Mouse (Mus musculus) kidney, adult 11 months (tissue): ENCODE measurements around the gene Lactb.
A peak's percentile ranks its signal among the peaks of the same experiment; 100 is the strongest.

Source experiments
- DNase-seq: peaks from one replicate; pipeline ENCODE4 v3.0.0; 2022

The Lactb gene

GRCm38 (mm10) chr9:66977982-66978381 lies 2.7 kb upstream of the Lactb start:
- no peak for DNase-seq

GRCm38 (mm10) chr9:66977121-66977520 lies 1.8 kb upstream of the Lactb start:
- DNase-seq = no peak

GRCm38 (mm10) chr9:66974721-66975225 lies 511 bp downstream of the Lactb start:
- DNase-seq = peak; percentile 89

DNA sequence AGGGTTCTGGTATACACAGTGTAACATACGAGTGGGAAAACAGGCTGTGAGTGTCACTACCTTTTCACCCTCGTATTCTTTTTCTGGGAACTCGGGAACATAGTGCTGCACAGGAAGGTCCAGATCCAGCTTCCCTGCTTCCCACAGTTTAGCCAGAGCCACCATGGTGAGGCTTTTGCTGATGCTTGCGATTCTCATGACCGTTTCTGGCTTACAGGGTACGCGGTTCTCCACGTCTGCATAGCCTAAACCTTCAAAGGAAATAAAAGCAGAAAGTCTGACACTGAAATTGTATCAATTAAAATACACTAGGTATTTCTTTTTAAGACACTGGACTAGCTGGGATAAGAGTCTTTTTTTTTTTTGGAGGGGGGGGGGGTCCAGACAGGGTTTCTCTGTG lies 4.2 kb downstream of the Lactb start:
- no peak for DNase-seq

DNA sequence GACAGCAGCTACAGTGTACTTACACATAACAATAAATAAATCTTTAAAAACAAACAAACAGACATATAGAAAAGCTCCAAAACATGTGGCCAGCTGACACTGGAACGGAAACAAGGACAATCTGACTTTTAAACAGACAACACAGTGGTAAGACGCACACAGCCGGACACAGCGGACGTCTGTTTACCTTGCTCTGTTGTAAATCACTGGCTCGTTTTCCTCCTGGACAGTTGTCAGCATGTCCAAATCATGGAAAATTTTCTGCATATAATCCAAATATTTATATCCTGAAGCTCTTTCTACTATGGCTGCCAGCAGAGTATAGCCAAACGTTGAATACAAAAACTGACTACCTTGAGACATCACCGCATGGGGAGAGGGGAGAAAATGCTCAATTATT lies 7.8 kb downstream of the Lactb start:
- DNase-seq = no peak

- DNase-seq = no peak
Measured at GRCm38 (mm10) chr9:66961478-66961877, 13.8 kb downstream of the Lactb start.

DNA sequence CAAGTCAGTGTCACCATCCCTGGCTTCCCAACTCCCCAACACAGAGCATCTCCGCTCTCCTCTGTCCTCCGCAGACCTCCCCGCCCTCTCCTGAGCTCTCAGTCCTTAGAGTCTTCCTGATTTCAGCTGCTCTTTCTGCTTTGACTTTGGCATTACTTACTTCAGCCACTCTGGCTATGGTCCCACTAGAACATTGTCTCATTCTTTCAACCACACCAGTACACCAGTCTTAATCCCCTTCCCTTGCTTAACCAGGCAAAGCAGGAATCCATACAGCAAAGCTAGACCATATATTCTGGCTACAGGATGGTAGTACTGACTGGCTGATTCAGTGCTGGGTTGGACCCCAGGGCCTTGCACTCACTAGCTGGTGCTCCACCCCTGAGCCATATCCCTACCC lies 17.8 kb downstream of the Lactb start:
- no peak for DNase-seq

DNA sequence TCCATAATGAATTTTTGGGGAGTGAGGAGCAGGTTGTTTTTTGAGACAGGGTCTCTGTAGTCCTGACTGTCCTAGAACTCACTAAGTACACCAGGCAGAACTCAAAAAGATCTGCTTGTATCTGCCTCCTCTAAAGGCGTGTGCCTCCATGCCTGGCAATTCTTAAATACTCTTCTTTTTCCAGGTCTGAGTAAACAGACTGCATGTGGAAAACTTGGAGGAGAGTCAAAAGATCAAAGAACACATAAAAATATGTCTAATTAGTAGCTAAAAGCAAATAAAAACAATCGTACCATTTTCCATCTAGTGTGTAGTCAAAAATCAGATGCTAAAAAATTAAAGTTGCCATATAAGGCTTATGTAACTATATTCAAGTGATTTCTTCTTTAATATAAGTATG lies 22.4 kb downstream of the Lactb start:
- no peak for DNase-seq

DNA sequence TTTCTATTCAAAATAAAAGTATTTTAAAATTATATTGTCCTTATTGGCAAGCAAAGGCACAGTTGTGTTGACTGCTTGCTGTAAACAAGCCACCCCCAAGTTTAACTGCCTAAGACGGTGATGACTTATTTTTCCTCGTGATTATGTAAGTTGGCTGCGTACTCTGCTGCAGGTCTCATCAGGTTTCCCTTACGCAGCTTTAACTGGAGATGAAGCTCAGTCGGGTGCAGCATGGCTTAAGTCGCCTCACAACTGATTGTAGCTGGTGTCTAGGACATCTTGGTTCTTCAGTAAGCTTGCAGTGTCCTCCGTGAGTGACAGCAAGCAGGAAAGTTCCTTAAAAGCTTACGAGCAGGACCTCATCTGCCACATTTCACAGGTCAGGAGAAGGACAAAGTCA lies 23.0 kb downstream of the Lactb start:
- DNase-seq = no peak

DNA sequence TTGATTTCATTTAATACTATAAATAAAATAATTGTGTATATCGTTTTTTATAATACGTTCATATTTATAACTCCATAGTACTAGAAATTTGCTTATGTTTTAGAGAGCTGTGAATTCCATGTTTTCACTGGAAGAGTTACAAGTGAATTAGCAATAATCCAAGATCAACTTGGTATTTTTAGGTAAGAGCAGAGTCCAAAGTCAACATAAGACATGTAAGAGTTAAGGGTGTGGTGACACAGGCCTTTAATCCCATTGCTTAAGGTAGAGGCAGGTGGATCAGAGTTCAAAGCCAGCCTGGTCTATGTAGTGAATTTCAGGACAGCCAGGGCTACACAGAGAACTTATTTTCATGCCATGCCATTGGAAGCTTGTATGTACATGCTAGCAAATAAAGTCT lies 26.7 kb downstream of the Lactb start:
- no peak for DNase-seq

- DNase-seq = peak; percentile 95
Measured at GRCm38 (mm10) chr9:66945647-66946641, 29.3 kb downstream of the Lactb start, which contains the start of gene Rps27l. Gene Rps27l (plus strand): TSS chr9:66946086.

GRCm38 (mm10) chr9:66945161-66945560 lies 30.1 kb downstream of the Lactb start:
- DNase-seq = no peak

- DNase-seq = no peak
Measured at GRCm38 (mm10) chr9:66938836-66939235, 36.4 kb downstream of the Lactb start.

- no peak for DNase-seq
Measured at GRCm38 (mm10) chr9:66937507-66937906, 37.8 kb downstream of the Lactb start.

DNA sequence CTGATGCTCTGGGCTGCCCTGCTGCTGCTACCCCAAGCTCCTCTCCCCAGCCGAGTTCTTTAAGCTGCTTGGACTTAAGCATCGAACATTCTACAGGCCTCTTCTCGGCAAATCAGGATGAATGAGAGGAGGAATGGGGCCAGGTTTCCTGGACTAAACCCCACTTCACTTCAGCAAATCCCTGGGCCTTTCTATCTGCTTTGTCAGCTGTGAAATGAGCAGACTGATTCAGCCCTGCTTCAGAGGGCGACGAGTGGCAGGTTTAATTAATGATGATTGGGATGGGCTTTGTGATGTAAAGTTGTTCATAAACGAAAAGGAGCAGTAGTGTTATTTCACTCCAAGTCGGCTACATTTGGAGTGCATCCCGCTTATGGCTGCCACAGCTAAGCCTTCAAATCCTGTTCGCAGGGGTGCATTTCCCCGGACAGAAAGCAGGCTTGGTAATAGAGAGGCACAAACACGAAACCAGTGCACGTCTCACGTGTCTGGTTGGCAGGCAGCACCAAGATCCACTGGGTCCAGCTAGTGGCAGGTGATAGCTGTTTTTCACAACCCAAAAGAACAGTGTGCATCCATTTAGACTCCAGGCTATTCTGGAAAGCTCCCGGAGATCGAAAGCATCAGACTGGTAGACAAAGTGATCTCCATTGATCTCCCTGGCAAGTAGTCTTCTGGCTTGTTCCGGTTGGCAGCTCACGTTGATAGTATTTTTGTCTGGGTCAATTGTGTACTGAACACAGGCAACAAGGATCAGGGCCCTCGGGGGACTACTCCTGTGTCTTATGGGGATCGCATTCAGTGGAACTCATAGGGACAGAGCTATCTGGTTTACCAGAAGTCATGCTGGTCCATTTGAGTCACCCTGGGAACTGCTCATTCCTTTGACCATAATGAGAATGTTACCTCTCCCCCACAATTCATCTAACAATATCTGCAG lies 41.1 kb downstream of the Lactb start:
- no peak for DNase-seq

GRCm38 (mm10) chr9:66930351-66930750 lies 44.9 kb downstream of the Lactb start:
- DNase-seq = no peak

DNA sequence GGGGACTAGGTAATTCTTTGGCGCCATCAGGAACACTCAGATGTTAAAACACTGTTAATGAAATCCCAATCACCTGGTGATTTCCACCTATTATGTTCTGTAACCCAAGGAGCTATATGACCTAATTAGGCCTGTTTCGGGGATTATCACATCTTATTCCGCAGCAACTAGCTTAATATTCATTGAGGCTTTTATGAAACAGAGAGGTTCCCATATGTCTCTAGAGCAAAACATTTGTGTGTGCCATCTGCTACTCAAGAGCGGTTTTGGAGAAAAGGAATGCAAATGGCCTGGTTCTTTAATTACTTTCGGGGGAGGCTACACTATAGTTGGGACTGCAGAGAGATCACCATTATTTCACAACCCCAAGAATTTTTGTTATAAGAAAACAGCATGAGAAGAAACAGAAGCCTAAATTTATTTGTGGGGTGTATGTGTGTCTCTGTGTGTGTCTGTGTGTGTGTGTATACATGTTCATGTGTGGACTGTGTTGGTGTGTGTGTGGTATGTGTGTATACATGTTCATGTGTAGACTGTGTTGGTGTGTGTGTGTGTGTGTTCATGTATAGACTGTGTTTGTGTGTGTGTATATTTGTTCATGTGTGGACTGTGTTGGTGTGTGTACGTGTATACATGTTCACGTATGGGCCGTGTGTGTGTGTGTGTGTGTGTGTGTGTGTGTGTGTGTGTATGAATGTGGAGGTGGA lies 47.4 kb downstream of the Lactb start:
- DNase-seq = no peak

GRCm38 (mm10) chr9:66925853-66926252 lies 49.4 kb downstream of the Lactb start:
- no peak for DNase-seq

- DNase-seq = no peak
Measured at GRCm38 (mm10) chr9:66922076-66922475, 53.2 kb downstream of the Lactb start.

GRCm38 (mm10) chr9:66920488-66921279 lies 54.6 kb downstream of the Lactb start:
- no peak for DNase-seq

DNA sequence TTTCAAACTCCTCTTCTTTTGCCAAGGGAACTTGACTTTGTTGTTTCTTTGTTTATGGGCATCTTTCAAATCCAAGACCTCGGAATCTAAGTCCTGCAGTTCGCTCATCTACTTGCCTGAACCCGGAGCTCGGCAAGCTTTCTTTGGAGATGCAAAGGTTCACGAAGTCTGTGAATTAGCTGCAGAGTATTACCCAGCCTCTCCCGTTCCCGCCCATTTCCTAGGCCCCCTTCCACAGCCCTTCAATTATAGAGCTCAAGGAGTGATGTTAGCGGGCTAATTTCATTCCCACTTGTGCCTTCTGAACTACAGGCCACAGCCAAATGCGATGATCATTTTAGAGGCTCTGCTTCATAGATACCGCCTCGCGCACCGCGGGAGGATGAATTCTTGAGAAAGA lies 55.3 kb downstream of the Lactb start:
- no peak for DNase-seq
